Mouse (Mus musculus) ES-E14 (cell line): ENCODE measurements at regions not wholly inside any gene's neighbourhood (a gene's known extent, or its start where the extent isn't known, plus 50 kb on each side); places are given as distances from the start of the nearest gene placed in this dataset.

Experiments used
- MAFK ChIP-seq: IDR thresholded peaks from 2 replicates; pipeline ENCODE4 v1.6.1; 2014; ENCODE audit warnings: mild to moderate bottlenecking, low read depth, low read length, inconsistent platforms; ENCODE audit not compliant: insufficient read depth
- ZC3H11A ChIP-seq: IDR thresholded peaks from 2 replicates; pipeline ENCODE4 v1.6.1; 2012; ENCODE audit warnings: low read depth, mild to moderate bottlenecking, inconsistent platforms, low read length, borderline replicate concordance

GRCm38 (mm10) chr8:59389706-59390105 is 477.3 kb upstream of the Galntl6 start:
- TF ChIP-seq ZC3H11A (no peak), MAFK (no peak)
